Mouse (Mus musculus) G1E (cell line): ENCODE measurements at regions not wholly inside any gene's neighbourhood (a gene's known extent, or its start where the extent isn't known, plus 50 kb on each side); places are given as distances from the start of the nearest gene placed in this dataset.

ENCODE experiments used
- ATAC-seq: 2 replicates; pipeline ENCODE4 v1.8.0; 2016; ENCODE audit warnings: mild to moderate bottlenecking; ENCODE audit not compliant: insufficient number of reproducible peaks, poor library complexity, low FRiP score, severe bottlenecking; ENCODE audit errors: extremely low read depth
- DNase-seq: peaks from one replicate; pipeline ENCODE4 v3.0.0; 2012; ENCODE audit warnings: low spot score
- H3K27me3 ChIP-seq: 2 replicates; pipeline ENCODE4 v1.6.1; 2012; ENCODE audit warnings: mild to moderate bottlenecking, low read length, inconsistent platforms; ENCODE audit not compliant: insufficient read depth
- H3K36me3 ChIP-seq: replicated peaks from 2 replicates; pipeline ENCODE3; 2012; ENCODE audit warnings: mild to moderate bottlenecking, inconsistent platforms
- H3K4me1 ChIP-seq: 2 replicates; pipeline ENCODE4 v1.6.1; 2012; ENCODE audit warnings: low read depth, low read length, inconsistent platforms, mixed read lengths; ENCODE audit not compliant: insufficient read depth
- H3K4me3 ChIP-seq: 2 replicates; pipeline ENCODE4 v1.5.1; 2012; ENCODE audit warnings: low read depth, mild to moderate bottlenecking, inconsistent platforms, low read length, moderate library complexity, mixed read lengths
- H3K9me3 ChIP-seq: replicated peaks from 2 replicates; pipeline ENCODE4 v1.6.1; 2012; ENCODE audit warnings: inconsistent platforms
- CTCF ChIP-seq: IDR thresholded peaks from 2 replicates; pipeline ENCODE4 v1.5.1; 2012; ENCODE audit warnings: low read depth, low read length, inconsistent platforms, mixed read lengths
- GATA1 ChIP-seq: IDR thresholded peaks from 2 replicates; pipeline ENCODE4 v1.6.1; 2012; ENCODE audit warnings: borderline replicate concordance, low read length, inconsistent platforms, mixed read lengths
- GATA2 ChIP-seq: IDR thresholded peaks from 2 replicates; pipeline ENCODE4 v1.6.1; 2012; ENCODE audit warnings: low read depth, low read length, inconsistent platforms, borderline replicate concordance
- POLR2AphosphoS5 ChIP-seq: IDR thresholded peaks from 2 replicates; pipeline ENCODE4 v1.6.1; 2012; ENCODE audit warnings: low read depth, low read length, inconsistent platforms; ENCODE audit not compliant: insufficient replicate concordance
- TAL1 ChIP-seq: conservative IDR thresholded peaks from 2 replicates; pipeline ENCODE4 v1.6.1; 2012; ENCODE audit warnings: low read depth, low read length, inconsistent platforms, mixed read lengths

- no peaks in the 10 kb centered on the region for H3K36me3 ChIP-seq
- peaks cover 12% of the 10 kb centered on the region for H3K9me3 ChIP-seq
- no peaks in the 10 kb centered on the region for H3K27me3 ChIP-seq
- H3K4me1 ChIP-seq: no peaks in the 10 kb centered on the region
- ATAC-seq (no peak), DNase-seq (no peak)
- TF ChIP-seq POLR2AphosphoS5: no peak
- H3K4me3 ChIP-seq: no peak overlapping the region
These were observed 395.9 kb upstream of the Klf4 start for GRCm38 (mm10) chr4:55928196-55928595.

GRCm38 (mm10) chr4:55927391-55927790 lies 395.1 kb upstream of the Klf4 start:
- ATAC-seq: no peak
- no peaks in the 10 kb centered on the region for H3K36me3 ChIP-seq
- H3K27me3 ChIP-seq: no peaks in the 10 kb centered on the region
- no peak overlapping the region for H3K4me3 ChIP-seq
- peaks cover 12% of the 10 kb centered on the region for H3K9me3 ChIP-seq
- H3K4me1 ChIP-seq: no peaks in the 10 kb centered on the region
- TF ChIP-seq GATA1: no peak
- DNase-seq: no peak

GRCm38 (mm10) chr4:55924974-55925373 lies 392.7 kb upstream of the Klf4 start:
- no peak for TF ChIP-seq GATA1
- no peak for TF ChIP-seq CTCF
- TF ChIP-seq GATA2: no peak
- no peak for TF ChIP-seq POLR2AphosphoS5
- ATAC-seq: no peak

GRCm38 (mm10) chr4:55921217-55921616 lies 389.0 kb upstream of the Klf4 start:
- DNase-seq (no peak), ATAC-seq (no peak)
- Histone ChIP-seq H3K27me3 (no peaks in the 10 kb centered on the region), H3K4me3 (no peak overlapping the region), H3K4me1 (no peaks in the 10 kb centered on the region), H3K36me3 (no peaks in the 10 kb centered on the region), H3K9me3 (peaks cover 9% of the 10 kb centered on the region)
- no peak for TF ChIP-seq GATA1
- no peak for TF ChIP-seq GATA2
- no peak for TF ChIP-seq CTCF
- TF ChIP-seq POLR2AphosphoS5: no peak
- TF ChIP-seq TAL1: no peak

More at GRCm38 (mm10) chr4:55924974-55925373, 392.7 kb upstream of the Klf4 start:
- Histone ChIP-seq H3K4me1 (no peaks in the 10 kb centered on the region), H3K4me3 (no peak overlapping the region), H3K36me3 (no peaks in the 10 kb centered on the region), H3K27me3 (no peaks in the 10 kb centered on the region), H3K9me3 (peaks cover 15% of the 10 kb centered on the region)
- no peak for DNase-seq

GRCm38 (mm10) chr4:55894116-55894885 lies 362.0 kb upstream of the Klf4 start:
- no peak for ATAC-seq
- Histone ChIP-seq H3K36me3 (no peaks in the 10 kb centered on the region), H3K27me3 (no peaks in the 10 kb centered on the region), H3K4me1 (no peaks in the 10 kb centered on the region), H3K4me3 (no peak overlapping the region), H3K9me3 (peaks cover 21% of the 10 kb centered on the region)
- no peak for TF ChIP-seq GATA2
- TF ChIP-seq CTCF: no peak
- TF ChIP-seq TAL1: no peak
- TF ChIP-seq POLR2AphosphoS5: no peak
- no peak for TF ChIP-seq GATA1
- DNase-seq: no peak

GRCm38 (mm10) chr4:55891656-55892055 lies 359.4 kb upstream of the Klf4 start:
- no peak for DNase-seq
- H3K27me3 ChIP-seq: no peaks in the 10 kb centered on the region
- no peak for ATAC-seq
- no peak overlapping the region for H3K4me3 ChIP-seq
- TF ChIP-seq TAL1 (no peak), GATA2 (no peak), CTCF (no peak), POLR2AphosphoS5 (no peak), GATA1 (no peak)
- H3K9me3 ChIP-seq: peaks cover 31% of the 10 kb centered on the region
- H3K36me3 ChIP-seq: no peaks in the 10 kb centered on the region
- no peaks in the 10 kb centered on the region for H3K4me1 ChIP-seq

- no peak for ATAC-seq
- DNase-seq: no peak
- peaks cover 26% of the 10 kb centered on the region for H3K9me3 ChIP-seq
- no peaks in the 10 kb centered on the region for H3K27me3 ChIP-seq
- TF ChIP-seq GATA1 (no peak), POLR2AphosphoS5 (no peak), TAL1 (no peak), CTCF (no peak), GATA2 (no peak)
- no peak overlapping the region for H3K4me3 ChIP-seq
- no peaks in the 10 kb centered on the region for H3K36me3 ChIP-seq
- no peaks in the 10 kb centered on the region for H3K4me1 ChIP-seq
These were observed 355.3 kb upstream of the Klf4 start for GRCm38 (mm10) chr4:55887581-55887980.
